Mouse (Mus musculus): ENCODE results near the gene Nosip.
"Not testable (repeated sequence)": the region's sequence is repeated elsewhere in the genome, so short reads cannot be mapped to it uniquely, and the experiment has no call there.

The Nosip gene

DNA sequence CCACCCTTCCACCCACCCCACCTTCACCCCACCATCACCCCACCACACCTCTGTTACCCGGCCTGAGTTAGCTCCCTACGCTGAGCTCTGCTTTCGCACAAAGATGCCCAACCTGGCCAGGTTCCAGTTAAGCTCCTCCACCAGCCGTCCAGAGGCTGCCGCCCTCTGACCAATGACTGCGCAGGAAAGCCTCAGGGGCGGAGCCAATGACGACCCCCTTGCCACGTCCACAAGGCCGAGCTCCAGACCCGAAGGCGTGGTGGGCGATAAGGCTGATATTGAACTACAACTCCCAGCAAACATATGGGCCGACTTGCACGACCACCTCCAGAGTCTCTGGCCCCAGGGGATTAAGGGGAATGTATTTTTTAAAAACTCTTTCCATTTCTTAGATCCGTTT is 29.8 kb downstream of the Nosip start, which contains the start of gene Rcn3:
Gene Rcn3, minus strand, starts transcription at position 174 of the 400 bp plus-strand sequence.
- no peak for DNase-seq

GRCm38 (mm10) chr7:45092828-45093515 is 30.7 kb downstream of the Nosip start:
- no peak for DNase-seq

DNA sequence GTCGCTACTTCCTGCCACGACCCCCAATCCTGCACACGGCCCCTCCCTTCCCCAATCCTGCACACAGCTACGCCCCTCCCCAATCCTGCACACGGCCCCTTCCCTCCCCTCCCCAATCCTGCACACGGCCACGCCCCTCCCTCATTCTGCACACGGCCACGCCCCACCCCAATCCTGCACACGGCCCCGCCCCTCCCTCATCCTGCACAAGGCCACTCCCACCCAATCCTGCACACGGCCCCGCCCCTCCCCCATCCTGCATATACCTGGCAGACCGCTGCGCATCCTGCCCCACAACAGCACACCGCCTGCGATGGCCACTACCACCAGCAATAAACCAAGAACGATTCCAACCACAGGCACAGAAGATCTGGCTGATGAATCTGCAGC is 31.3 kb downstream of the Nosip start:
- DNase-seq, result no peak

- no peak for DNase-seq
Measured at GRCm38 (mm10) chr7:45094121-45094520, 31.9 kb downstream of the Nosip start.

- no peak for DNase-seq
Measured at GRCm38 (mm10) chr7:45095367-45095766, 33.1 kb downstream of the Nosip start.

DNA sequence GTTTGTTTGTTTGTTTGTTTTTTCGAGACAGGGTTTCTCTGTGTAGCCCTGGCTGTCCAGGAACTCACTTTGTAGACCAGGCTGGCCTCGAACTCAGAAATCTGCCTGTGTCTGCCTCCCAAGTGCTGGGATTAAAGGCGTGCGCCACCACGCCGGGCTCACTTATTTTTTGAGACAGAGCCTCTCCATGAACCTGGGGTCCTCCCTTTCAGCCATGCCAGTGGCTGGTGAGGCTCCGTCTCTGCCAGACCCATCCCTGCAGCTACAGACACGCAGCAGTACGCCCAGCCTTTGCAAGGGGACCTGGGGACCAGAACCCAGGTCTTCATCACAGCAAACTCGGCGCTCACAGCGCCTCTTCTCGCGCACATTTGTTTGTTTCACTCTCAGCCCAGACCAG is 33.7 kb downstream of the Nosip start:
- not testable (repeated sequence) for DNase-seq

GRCm38 (mm10) chr7:45097479-45097878 is 35.2 kb downstream of the Nosip start:
- DNase-seq, result no peak

DNA sequence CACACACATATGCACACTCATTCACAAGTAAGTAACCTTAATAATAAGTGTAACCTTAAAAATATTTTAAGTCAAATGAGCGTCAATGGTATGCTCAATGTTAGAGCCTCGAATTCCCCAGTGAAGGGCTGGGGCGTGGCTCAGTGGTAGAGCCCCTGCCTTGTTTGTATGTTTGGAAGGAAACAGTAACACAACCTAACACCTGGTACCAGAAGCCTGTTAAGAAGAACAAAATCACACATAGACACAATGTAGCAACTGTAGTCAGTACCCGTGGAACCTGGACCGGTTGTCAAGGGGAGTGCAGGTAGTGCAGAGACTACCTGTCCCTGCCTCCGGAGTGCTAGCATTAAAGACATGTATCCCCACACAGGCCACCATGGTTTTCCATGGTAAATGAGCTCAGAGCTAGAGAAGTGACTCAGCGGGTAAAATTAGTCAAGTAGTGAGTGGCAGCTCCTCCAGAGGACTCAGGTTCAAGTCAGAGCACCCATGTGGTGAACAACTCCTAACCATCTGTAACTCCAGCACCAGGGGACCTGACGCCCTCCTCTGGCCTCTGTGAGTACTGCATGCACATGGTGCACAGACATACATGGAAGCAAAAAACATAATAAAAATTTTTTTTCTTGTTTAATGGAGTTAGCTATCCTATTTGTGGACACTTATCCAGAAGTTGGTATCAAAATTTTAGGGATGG is 36.5 kb downstream of the Nosip start:
- no peak for DNase-seq

GRCm38 (mm10) chr7:45100046-45100445 is 37.8 kb downstream of the Nosip start:
- no peak for DNase-seq

DNA sequence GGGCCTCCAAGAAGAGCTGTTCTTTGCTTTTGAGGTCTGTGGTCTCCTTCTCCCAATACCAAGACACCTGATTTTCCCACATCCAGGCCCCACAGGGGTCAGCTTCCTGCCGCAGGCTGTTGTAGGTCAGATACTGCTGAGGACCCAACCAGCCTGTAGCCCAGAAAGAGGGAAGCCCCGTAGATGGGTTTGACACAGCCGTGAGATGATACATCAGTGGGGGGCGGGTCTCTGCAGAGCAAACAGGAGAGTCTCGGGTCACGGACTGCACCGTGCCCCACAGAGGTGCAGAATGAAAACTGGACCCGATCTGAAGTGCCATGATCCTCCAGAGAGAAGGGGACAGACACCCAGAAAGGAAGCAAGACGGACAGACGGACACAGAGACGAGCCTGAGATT is 40.2 kb downstream of the Nosip start:
- no peak for DNase-seq

GRCm38 (mm10) chr7:45102940-45103585 is 40.8 kb downstream of the Nosip start:
- DNase-seq, result no peak

DNA sequence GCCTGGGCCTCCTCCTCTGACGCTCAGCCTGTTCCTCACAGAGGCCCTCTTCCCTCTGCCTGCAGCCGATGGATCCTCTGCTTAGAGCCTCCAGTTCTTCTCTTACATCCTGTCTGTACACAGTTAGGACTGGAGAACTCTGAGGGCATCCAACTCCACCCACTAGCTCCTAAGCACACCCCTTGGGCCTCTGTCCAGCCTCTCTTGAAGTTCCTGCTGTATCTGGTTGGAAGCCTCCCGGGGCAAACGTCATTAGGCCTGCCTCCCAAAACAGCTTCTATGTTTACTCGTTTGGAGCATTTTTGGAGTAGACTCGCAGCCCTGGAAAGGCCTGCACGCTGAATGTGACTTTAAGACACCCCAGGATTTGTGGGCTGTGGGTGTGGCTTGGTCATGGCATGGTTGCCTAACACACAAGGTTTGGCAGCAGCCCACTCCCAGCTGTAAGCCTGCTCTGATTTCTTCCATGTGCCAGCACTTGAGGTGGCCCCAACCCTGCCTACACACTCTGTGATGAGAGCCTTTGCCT is 41.5 kb downstream of the Nosip start, which contains the start of gene Fcgrt:
Gene Fcgrt, minus strand, starts transcription at position 200 of the 529 bp plus-strand sequence.
- no peak for DNase-seq

- DNase-seq, result no peak
Measured at GRCm38 (mm10) chr7:45104941-45105340, 42.7 kb downstream of the Nosip start.

- no peak for DNase-seq
Measured at GRCm38 (mm10) chr7:45105491-45105890, 43.3 kb downstream of the Nosip start.

DNA sequence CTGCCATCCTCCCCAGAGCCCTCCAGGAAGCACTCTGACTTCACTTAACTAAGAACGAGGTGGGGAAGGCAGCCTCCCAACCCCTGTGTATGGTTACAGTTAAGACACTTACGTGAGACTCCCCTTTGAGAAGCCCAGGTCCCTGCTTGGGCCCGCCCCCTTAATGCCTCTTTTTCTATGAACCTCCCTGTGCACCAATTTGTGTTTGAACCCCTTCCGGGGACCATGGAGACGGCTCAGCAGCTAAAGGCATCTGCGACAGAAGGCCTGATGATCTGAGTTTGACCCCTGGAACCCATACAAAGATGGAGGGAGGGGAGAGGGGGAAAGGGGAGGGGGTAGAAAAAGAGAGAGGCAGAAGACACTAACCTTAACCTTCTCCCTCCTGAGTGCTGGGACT is 44.2 kb downstream of the Nosip start:
- no peak for DNase-seq

DNA sequence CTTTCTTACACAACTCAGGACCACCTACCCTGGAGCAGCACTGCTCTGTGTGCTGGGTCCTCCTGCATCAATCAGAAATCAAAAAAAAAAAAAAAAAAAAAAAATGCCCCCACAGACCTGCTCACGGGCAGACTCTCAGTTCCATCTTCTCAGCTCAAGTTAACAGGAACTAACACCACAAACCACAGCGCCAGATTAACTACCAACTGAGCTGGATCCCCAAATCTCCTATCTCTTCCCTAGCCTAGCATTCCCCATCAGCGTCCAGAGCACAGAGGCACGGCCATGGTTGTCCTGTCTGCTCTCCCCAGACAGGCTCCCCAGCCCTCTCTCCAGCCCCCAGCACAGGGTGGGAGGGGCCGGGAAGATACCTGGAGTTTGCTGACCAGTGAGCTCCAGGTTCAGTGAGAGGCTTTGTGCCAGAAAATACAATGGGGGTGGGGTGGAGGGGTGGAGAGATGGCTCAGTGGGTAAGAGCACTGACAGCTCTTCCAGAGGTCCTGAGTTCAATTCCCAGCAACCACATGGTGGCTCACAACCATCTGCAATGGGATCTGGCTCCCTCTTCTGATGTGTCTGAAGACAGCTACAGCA is 44.9 kb downstream of the Nosip start:
- DNase-seq, result no peak

DNA sequence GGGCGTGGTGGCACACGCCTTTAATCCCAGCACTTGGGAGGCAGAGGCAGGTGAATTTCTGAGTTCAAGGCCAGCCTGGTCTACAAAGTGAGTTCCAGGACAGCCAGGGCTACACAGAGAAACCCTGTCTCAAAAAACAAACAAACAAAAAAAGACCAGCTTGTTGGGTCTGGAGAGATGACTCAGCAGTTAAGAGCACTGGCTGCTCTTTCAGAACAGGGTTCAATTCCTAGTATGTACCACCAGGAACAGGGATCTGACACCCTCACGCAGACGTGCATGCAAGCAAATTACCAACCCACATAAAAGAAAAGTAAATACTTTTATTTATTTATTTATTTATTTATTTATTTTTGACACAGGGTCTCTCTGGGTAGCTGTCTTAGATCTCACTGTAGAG is 47.9 kb downstream of the Nosip start:
- DNase-seq, result not testable (repeated sequence)

GRCm38 (mm10) chr7:45111940-45112339 is 49.7 kb downstream of the Nosip start:
- no peak for DNase-seq

GRCm38 (mm10) chr7:45112529-45112928 is 50.3 kb downstream of the Nosip start:
- no peak for DNase-seq

- DNase-seq, result no peak
Measured at GRCm38 (mm10) chr7:45113476-45113875, 51.2 kb downstream of the Nosip start.

- no peak for DNase-seq
Measured at GRCm38 (mm10) chr7:45117566-45117965, 55.3 kb downstream of the Nosip start.

DNA sequence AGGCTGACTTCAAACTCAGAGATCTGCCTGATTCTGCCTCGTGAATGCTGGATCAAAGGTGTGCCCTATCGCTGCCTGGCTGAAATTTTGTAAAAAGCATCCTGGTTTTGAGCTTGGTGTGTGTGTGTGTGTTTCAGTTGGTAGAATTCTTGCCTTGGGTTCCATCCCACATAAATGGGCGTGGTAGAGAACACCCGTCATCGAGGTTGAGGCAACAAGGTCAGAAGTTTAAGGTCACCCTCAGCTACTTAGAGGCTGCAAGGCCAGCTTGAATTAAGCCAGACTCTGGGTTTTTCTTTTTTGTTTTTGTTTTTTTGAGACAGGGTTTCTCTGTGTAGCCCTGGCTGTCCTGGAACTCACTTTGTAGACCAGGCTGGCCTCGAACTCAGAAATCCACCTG is 56.1 kb downstream of the Nosip start:
- DNase-seq, result no peak
